In the genomic region with DNA sequence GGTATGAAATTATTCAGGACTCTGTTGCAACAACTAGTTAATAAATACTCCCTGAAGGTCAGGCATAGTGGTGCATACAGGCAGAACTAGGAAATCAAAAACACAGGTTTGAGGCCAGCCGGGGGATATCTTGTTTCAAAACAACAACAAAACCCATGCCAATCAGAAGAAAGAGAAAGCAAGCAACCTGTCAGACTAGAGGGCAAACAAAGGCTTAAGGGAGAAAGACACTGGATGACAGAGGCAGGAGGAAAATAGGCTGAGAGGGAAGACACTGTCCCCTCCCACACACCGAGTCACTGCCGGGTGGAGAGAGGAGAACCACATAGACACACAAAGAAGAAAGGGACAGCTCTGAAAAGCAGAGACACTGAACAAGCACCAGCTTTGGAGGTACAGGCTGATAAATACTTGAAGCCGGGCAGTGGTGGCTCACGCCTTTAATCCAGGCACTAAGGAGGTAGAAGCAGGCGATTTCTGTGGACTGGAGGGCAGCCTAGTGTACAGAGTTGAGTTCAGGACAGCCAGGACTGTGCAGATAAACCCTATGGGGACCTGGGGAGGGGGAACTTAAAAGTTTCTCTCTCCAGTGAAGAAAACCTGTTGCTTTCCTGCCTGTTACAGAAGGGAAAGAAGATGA, we compare ENCODE assay signal across 7 mouse cellular contexts. TPM values are rescaled to one million over a fixed set of nuclear protein-coding genes. Genes with fewer than 3 reads are reported as not detected.
A peak's percentile ranks its signal among the peaks of the same experiment; 100 is the strongest.
DNase-seq lines count a peak whose midpoint lies in the region; ATAC-seq and TF ChIP-seq lines count a peak whose summit lies in the region.

No protein-coding gene starts in this region.

- DNase-seq in neural tube, embryonic 11.5 days (ENCODE audit: low spot score): no peak
- DNase-seq in neural tube, embryonic 10.5 days (ENCODE audit: extremely low spot score, low spot score): no peak
- DNase-seq in limb, embryonic 14.5 days (ENCODE audit: low spot score): no peak
- no peak for DNase-seq in left cerebral cortex, adult 8-10 months (ENCODE audit: low spot score in 2 of 2)

- H3K9me3 ChIP-seq in neural tube, embryonic 11.5 days (ENCODE audit: control insufficient read depth, low read length): no peaks in the 10 kb centered on the region
- H3K9me3 ChIP-seq in heart, embryonic 14.5 days (ENCODE audit: control insufficient read depth, low read length): no peaks in the 10 kb centered on the region
- no peaks in the 10 kb centered on the region for H3K9me3 ChIP-seq in limb, embryonic 14.5 days (ENCODE audit: control insufficient read depth, low read length)
- no peaks in the 10 kb centered on the region for H3K9me3 ChIP-seq in stomach, embryonic 15.5 days

- peak overlapping the region; percentile 93 for H3K4me2 ChIP-seq in neural tube, embryonic 11.5 days (ENCODE audit: low read depth)
- peak overlapping the region; percentile 90 for H3K4me2 ChIP-seq in heart, embryonic 14.5 days (ENCODE audit: low read length)
- H3K4me2 ChIP-seq in limb, embryonic 14.5 days (replicated peaks; ENCODE audit: low read depth, low read length, severe bottlenecking): peak overlapping the region; percentile 88
- peak overlapping the region; percentile 76 for H3K4me2 ChIP-seq in stomach, embryonic 15.5 days

- TF ChIP-seq POLR2A in limb, embryonic 14.5 days (IDR thresholded peaks at IDR 0.05; ENCODE audit: borderline replicate concordance, extremely low read depth, insufficient read depth, insufficient read length): no peak

- H3K27ac ChIP-seq in neural tube, embryonic 11.5 days (ENCODE audit: low read depth, low read length): no peak overlapping the region
- H3K27ac ChIP-seq in heart, embryonic 14.5 days (replicated peaks in 1 of 2; ENCODE audit: control insufficient read depth in 1 of 2, insufficient read depth in 1 of 2, low read depth in 2 of 2, low read length in 2 of 2): no peak overlapping the region
- H3K27ac ChIP-seq in limb, embryonic 14.5 days (replicated peaks; ENCODE audit: low read depth, low read length): no peak overlapping the region
- H3K27ac ChIP-seq in stomach, embryonic 15.5 days: peak overlapping the region; percentile 94

- ATAC-seq in neural tube, embryonic 11.5 days (ENCODE audit: insufficient read depth, low FRiP score, low TSS enrichment): no peak
- ATAC-seq in heart, embryonic 14.5 days (ENCODE audit: insufficient number of reproducible peaks, insufficient read depth, low FRiP score, low read depth): no peak
- no peak for ATAC-seq in limb, embryonic 14.5 days (ENCODE audit: low FRiP score, low read depth)
- no peak for ATAC-seq in stomach, embryonic 15.5 days (ENCODE audit: insufficient read depth, low FRiP score, low read depth)
- ATAC-seq in cerebellum, adult (ENCODE audit: insufficient number of reproducible peaks, low FRiP score, low TSS enrichment): no peak

- peak overlapping the region; percentile 72; the same call in 1 of the 2 replicates for H3K4me3 ChIP-seq in neural tube, embryonic 11.5 days (ENCODE audit: low read depth, low read length)
- peak overlapping the region in 1 of 2 experiments; percentile 64; a peak in 2 of 4 replicates for H3K4me3 ChIP-seq in heart, embryonic 14.5 days (ENCODE audit: control insufficient read depth in 1 of 2, insufficient read depth in 1 of 2, low read depth in 1 of 2, low read length in 2 of 2)
- peak overlapping the region; percentile 47 for H3K4me3 ChIP-seq in limb, embryonic 14.5 days (replicated peaks; ENCODE audit: low read length)
- peak overlapping the region; percentile 92 for H3K4me3 ChIP-seq in stomach, embryonic 15.5 days (replicated peaks)

- H3K9ac ChIP-seq in neural tube, embryonic 11.5 days (ENCODE audit: low read length): no peak overlapping the region
- peak overlapping the region; percentile 81 for H3K9ac ChIP-seq in heart, embryonic 14.5 days (ENCODE audit: low read length)
- no peak overlapping the region for H3K9ac ChIP-seq in limb, embryonic 14.5 days (ENCODE audit: low read depth, low read length, severe bottlenecking)
- 0 out of 2 replicates have a peak overlapping the region, but pooled peaks have one; percentile 68 for H3K9ac ChIP-seq in stomach, embryonic 15.5 days

- peaks cover 37% of the 10 kb centered on the region for H3K4me1 ChIP-seq in neural tube, embryonic 11.5 days (ENCODE audit: control insufficient read depth, insufficient read depth, low read length)
- H3K4me1 ChIP-seq in heart, embryonic 14.5 days (ENCODE audit: control insufficient read depth in 2 of 2, insufficient read depth in 2 of 2, low read length in 2 of 2): peaks cover 17 to 33% of the 10 kb centered on the region in 2 experiments
- peaks cover 28% of the 10 kb centered on the region for H3K4me1 ChIP-seq in limb, embryonic 14.5 days (ENCODE audit: control insufficient read depth, insufficient read depth, low read length)
- peaks cover 52% of the 10 kb centered on the region for H3K4me1 ChIP-seq in stomach, embryonic 15.5 days

- 87% methylated on average over 6 of the region's 6 CpGs for WGBS in neural tube, embryonic 11.5 days
- 80% methylated on average over 6 of the region's 6 CpGs for WGBS in heart, embryonic 14.5 days
- WGBS in limb, embryonic 14.5 days: 91% methylated on average over 6 of the region's 6 CpGs
- WGBS in stomach, embryonic 15.5 days: 71% methylated on average over 6 of the region's 6 CpGs

- no peaks in the 10 kb centered on the region for H3K27me3 ChIP-seq in neural tube, embryonic 11.5 days (ENCODE audit: control insufficient read depth, insufficient read depth, low read length)
- no peaks in the 10 kb centered on the region for H3K27me3 ChIP-seq in heart, embryonic 14.5 days (ENCODE audit: control insufficient read depth, insufficient read depth, low read length)
- H3K27me3 ChIP-seq in limb, embryonic 14.5 days (ENCODE audit: control insufficient read depth, insufficient read depth, low read length): no peaks in the 10 kb centered on the region
- H3K27me3 ChIP-seq in stomach, embryonic 15.5 days (replicated peaks): no peaks in the 10 kb centered on the region

- peaks cover 10% of the 10 kb centered on the region for H3K36me3 ChIP-seq in neural tube, embryonic 11.5 days (ENCODE audit: control insufficient read depth, insufficient read depth, low read length)
- peaks cover 47% of the 10 kb centered on the region for H3K36me3 ChIP-seq in heart, embryonic 14.5 days (ENCODE audit: control insufficient read depth, insufficient read depth, low read length)
- peaks cover 48% of the 10 kb centered on the region for H3K36me3 ChIP-seq in limb, embryonic 14.5 days (ENCODE audit: control insufficient read depth, insufficient read depth, low read length)
- peaks cover 31% of the 10 kb centered on the region for H3K36me3 ChIP-seq in stomach, embryonic 15.5 days

RNA-seq across cellular contexts. Expression of gene Rpl18, which starts 1.3 kb away (rescaled TPM):
- polyA plus RNA-seq in neural tube, embryonic 11.5 days (2014; fragmentation: Nextera tagmentation; extraction: Ambion mirVana): 929 and 960 TPM in 2 replicates
- polyA plus RNA-seq in heart, embryonic 14.5 days (2014; fragmentation: Nextera tagmentation; extraction: Ambion mirVana): 666 and 743 TPM in 2 replicates
- polyA plus RNA-seq in limb, embryonic 14.5 days (2012; rRNA removed): 1,056 and 1,196 TPM in 2 replicates
- polyA plus RNA-seq in limb, embryonic 14.5 days (2014; fragmentation: Nextera tagmentation; extraction: Ambion mirVana): 1,210 and 1,246 TPM in 2 replicates
- polyA plus RNA-seq in stomach, embryonic 15.5 days (2015; fragmentation: Nextera tagmentation; extraction: Ambion mirVana): 954 and 1,069 TPM in 2 replicates
- total RNA-seq in left cerebral cortex, adult 8-10 months (2022): 100 to 1,000 TPM; 340 to 384 (median 357) TPM

RNA-seq across cellular contexts. Expression of gene Sphk2, which starts 3.8 kb away (rescaled TPM):
- 23.7 and 25.3 TPM in 2 replicates for polyA plus RNA-seq in neural tube, embryonic 11.5 days (2014; fragmentation: Nextera tagmentation; extraction: Ambion mirVana)
- 11.9 and 12.5 TPM in 2 replicates for polyA plus RNA-seq in heart, embryonic 14.5 days (2014; fragmentation: Nextera tagmentation; extraction: Ambion mirVana)
- polyA plus RNA-seq in limb, embryonic 14.5 days (2012; rRNA removed): 36.9 and 48.5 TPM in 2 replicates
- polyA plus RNA-seq in limb, embryonic 14.5 days (2014; fragmentation: Nextera tagmentation; extraction: Ambion mirVana): 27.5 and 29.2 TPM in 2 replicates
- polyA plus RNA-seq in stomach, embryonic 15.5 days (2015; fragmentation: Nextera tagmentation; extraction: Ambion mirVana): 35.4 and 36.7 TPM in 2 replicates
- 10 to 100 TPM; 24.9 to 27.4 (median 25.3) TPM for total RNA-seq in left cerebral cortex, adult 8-10 months (2022)

RNA-seq across cellular contexts. Expression of gene Fam83e, which starts 7.0 kb away (rescaled TPM):
- 0.28 and 0.42 TPM in 2 replicates for polyA plus RNA-seq in neural tube, embryonic 11.5 days (2014; fragmentation: Nextera tagmentation; extraction: Ambion mirVana)
- 0.16 and 0.31 TPM in 2 replicates for polyA plus RNA-seq in heart, embryonic 14.5 days (2014; fragmentation: Nextera tagmentation; extraction: Ambion mirVana)
- 0.92 and 0.95 TPM in 2 replicates for polyA plus RNA-seq in limb, embryonic 14.5 days (2012; rRNA removed)
- polyA plus RNA-seq in limb, embryonic 14.5 days (2014; fragmentation: Nextera tagmentation; extraction: Ambion mirVana): 0.30 and 0.48 TPM in 2 replicates
- polyA plus RNA-seq in stomach, embryonic 15.5 days (2015; fragmentation: Nextera tagmentation; extraction: Ambion mirVana): 12.8 and 13.3 TPM in 2 replicates
- total RNA-seq in left cerebral cortex, adult 8-10 months (2022): under 1 TPM in 1 of 4 experiments, not detected in 3; 0.14 TPM

RNA-seq across cellular contexts. Expression of gene Dbp, which starts 9.1 kb away (rescaled TPM):
- polyA plus RNA-seq in neural tube, embryonic 11.5 days (2014; fragmentation: Nextera tagmentation; extraction: Ambion mirVana): 3.3 and 3.7 TPM in 2 replicates
- 4.5 and 7.3 TPM in 2 replicates for polyA plus RNA-seq in heart, embryonic 14.5 days (2014; fragmentation: Nextera tagmentation; extraction: Ambion mirVana)
- polyA plus RNA-seq in limb, embryonic 14.5 days (2012; rRNA removed): 15.1 and 16.8 TPM in 2 replicates
- 7.0 and 8.9 TPM in 2 replicates for polyA plus RNA-seq in limb, embryonic 14.5 days (2014; fragmentation: Nextera tagmentation; extraction: Ambion mirVana)
- polyA plus RNA-seq in stomach, embryonic 15.5 days (2015; fragmentation: Nextera tagmentation; extraction: Ambion mirVana): 2.8 and 4.4 TPM in 2 replicates
- total RNA-seq in left cerebral cortex, adult 8-10 months (2022): 100 to 1,000 TPM; 164 to 236 (median 186) TPM

RNA-seq across cellular contexts. Expression of gene Spaca4, which starts 11.6 kb away (rescaled TPM):
- not detected in 2 replicates for polyA plus RNA-seq in neural tube, embryonic 11.5 days (2014; fragmentation: Nextera tagmentation; extraction: Ambion mirVana)
- not detected in 2 replicates for polyA plus RNA-seq in heart, embryonic 14.5 days (2014; fragmentation: Nextera tagmentation; extraction: Ambion mirVana)
- polyA plus RNA-seq in limb, embryonic 14.5 days (2012; rRNA removed): not detected in 2 replicates
- polyA plus RNA-seq in limb, embryonic 14.5 days (2014; fragmentation: Nextera tagmentation; extraction: Ambion mirVana): not detected in 2 replicates
- polyA plus RNA-seq in stomach, embryonic 15.5 days (2015; fragmentation: Nextera tagmentation; extraction: Ambion mirVana): 0.45 TPM in 1 of 2 replicates, not detected in the other
- not detected for total RNA-seq in left cerebral cortex, adult 8-10 months (2022)

Comparison
In these comparisons a context has a peak if more than half of its experiments do, and no peak if none do; other contexts are left out.
1. H3K9ac ChIP-seq: peak in heart, embryonic 14.5 days (single experiment) and stomach, embryonic 15.5 days (single experiment); none in neural tube, embryonic 11.5 days (single experiment) and limb, embryonic 14.5 days (single experiment).
2. Peak in every context shown above with its lines, with median percentiles within 50 percentile points of each other: H3K4me2 ChIP-seq.